Mouse (Mus musculus): ENCODE data around the gene Gcc2. TPM values are rescaled to one million over a fixed set of nuclear protein-coding genes. Genes with fewer than 3 reads are reported as not detected.

Gene Gcc2
- 21.0 and 22.5 TPM in 2 replicates for polyA plus RNA-seq (2011; ENCODE audit: insufficient read depth, insufficient read length, low read depth, missing spikeins)

DNA sequence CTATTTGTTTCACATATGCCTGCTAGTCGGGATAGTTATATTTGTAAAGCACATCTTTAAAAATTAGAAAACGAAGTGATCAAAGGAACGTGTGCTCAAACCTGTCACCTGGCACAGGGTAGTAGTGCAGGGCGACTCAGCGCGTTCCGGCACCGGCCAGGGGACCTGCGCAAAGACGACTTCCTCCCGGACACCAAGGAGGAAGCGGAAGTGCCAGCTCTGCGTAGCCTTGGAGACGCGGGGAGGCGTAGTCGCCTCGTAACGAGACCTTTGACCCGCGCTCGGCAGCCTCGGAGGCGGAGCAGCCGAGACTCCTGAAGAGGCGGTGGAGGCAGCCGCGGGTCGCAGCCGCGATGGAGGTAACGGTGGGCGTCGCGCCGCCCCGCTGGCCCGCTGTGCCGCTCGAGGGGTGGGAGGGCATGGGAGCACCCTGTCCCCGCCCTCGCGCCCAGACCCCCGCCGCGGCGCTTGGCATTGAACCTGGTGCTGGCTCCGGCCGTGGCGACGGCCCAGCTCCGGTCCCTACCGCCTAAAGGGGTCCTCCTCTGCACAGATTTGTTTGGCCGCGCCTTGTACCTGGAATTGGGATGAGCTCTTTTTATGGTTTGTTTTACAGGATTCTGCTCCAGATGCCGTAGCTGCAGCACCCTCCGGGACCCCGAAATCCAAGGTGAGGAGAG, at the start of gene Gcc2:
Gene Gcc2 (plus strand): TSS at position 285 of the 680 bp plus-strand sequence.
- peaks cover 3% of the 10 kb centered on the region for H3K36me3 ChIP-seq (ENCODE audit: control insufficient read depth, insufficient read depth, low read length, poor library complexity, severe bottlenecking)
- peak within 1 kb of the TSS; percentile 87 for H3K4me3 ChIP-seq (ENCODE audit: low read depth, low read length)
- H3K9me3 ChIP-seq (replicated peaks; ENCODE audit: control insufficient read depth, insufficient read depth, low read length, poor library complexity, severe bottlenecking), result no peaks in the 10 kb centered on the region
- H3K9ac ChIP-seq (ENCODE audit: low read depth, poor library complexity, severe bottlenecking), result peak within 1 kb of the TSS; percentile 80
- no peaks in the 10 kb centered on the region for H3K4me1 ChIP-seq (ENCODE audit: control insufficient read depth, insufficient read depth, low read length)
- no peaks in the 10 kb centered on the region for H3K27me3 ChIP-seq (ENCODE audit: control insufficient read depth, insufficient read depth, low read length, poor library complexity, severe bottlenecking)
- H3K27ac ChIP-seq (ENCODE audit: insufficient read depth, low read length), result no peak within 1 kb of the TSS
- no peak for TF ChIP-seq EP300 (IDR thresholded peaks at IDR 0.05; ENCODE audit: insufficient read depth, low read depth, low read length)
- TF ChIP-seq CTCF (IDR thresholded peaks at IDR 0.05; ENCODE audit: low read depth, low read length), result no peak
- no peak for TF ChIP-seq POLR2A (IDR thresholded peaks at IDR 0.05; ENCODE audit: insufficient read depth, low read length)

DNA sequence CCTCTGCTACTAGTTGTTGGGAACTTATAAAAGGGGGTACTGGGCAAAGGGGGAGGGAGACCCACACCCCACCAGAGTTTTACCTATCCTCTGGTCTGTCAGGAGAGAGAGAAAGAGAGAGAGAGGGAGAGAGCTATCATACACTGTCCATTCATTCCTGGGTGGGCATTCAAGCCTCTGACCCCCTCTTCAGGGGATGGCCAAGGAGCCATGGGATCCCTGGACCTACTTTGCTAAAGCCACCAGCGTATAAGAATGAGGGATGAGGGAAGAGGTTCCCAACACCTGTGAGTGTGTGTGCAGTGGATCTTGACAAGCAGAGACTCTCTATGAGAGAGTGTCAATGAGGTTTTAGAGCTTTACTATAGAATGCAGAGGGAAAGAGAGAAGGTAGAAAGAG, 49.3 kb upstream of the Gcc2 start:
- Histone ChIP-seq H3K4me1 (ENCODE audit: control insufficient read depth, insufficient read depth, low read length) (no peaks in the 10 kb centered on the region), H3K9ac (ENCODE audit: low read depth, poor library complexity, severe bottlenecking) (no peak overlapping the region), H3K4me3 (ENCODE audit: low read depth, low read length) (no peak overlapping the region), H3K36me3 (ENCODE audit: control insufficient read depth, insufficient read depth, low read length, poor library complexity, severe bottlenecking) (no peaks in the 10 kb centered on the region), H3K27ac (ENCODE audit: insufficient read depth, low read length) (no peak overlapping the region), H3K9me3 (replicated peaks; ENCODE audit: control insufficient read depth, insufficient read depth, low read length, poor library complexity, severe bottlenecking) (peaks cover 8% of the 10 kb centered on the region), H3K27me3 (ENCODE audit: control insufficient read depth, insufficient read depth, low read length, poor library complexity, severe bottlenecking) (peaks cover 1% of the 10 kb centered on the region; the same call in 1 of the 2 replicates)
- TF ChIP-seq EP300 (IDR thresholded peaks at IDR 0.05; ENCODE audit: insufficient read depth, low read depth, low read length), result no peak
- TF ChIP-seq CTCF (IDR thresholded peaks at IDR 0.05; ENCODE audit: low read depth, low read length), result no peak
- TF ChIP-seq POLR2A (IDR thresholded peaks at IDR 0.05; ENCODE audit: insufficient read depth, low read length), result no peak

DNA sequence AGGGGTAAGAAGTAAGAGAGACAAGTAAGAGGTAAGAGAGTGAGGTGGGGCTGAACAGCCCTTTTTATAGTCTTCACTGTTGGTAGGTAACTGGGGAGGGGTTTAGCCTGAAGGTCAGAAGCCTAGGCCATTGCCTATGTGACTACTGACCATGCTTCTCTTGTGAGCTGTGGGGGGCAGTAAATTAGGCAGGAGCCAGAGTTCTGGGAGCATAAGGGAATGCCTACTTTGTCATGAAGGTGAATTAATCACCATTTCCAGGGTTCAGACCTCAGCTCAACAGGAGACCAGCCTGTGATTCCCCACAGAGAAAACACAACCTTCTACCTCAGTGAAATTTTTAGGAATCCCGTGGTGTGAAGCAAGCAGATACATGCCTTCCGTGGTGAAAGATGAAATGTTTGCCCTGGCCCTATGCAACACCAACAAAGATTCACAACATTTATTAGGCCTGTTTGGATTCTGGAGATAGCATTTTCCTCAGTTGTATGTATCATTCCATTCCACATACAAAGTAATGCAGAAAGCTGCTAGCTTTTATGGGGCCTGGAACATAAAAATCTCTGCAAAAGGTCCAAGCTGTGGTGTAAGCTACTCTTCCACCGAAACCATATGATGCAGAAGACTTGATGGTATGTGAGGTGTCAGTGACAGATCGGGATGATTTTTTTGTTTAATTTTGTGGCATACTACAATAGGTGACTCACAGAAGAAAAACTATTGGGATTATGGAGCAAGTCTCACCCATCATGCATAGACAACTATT, 48.5 kb upstream of the Gcc2 start:
- Histone ChIP-seq H3K4me3 (ENCODE audit: low read depth, low read length) (no peak overlapping the region), H3K9ac (ENCODE audit: low read depth, poor library complexity, severe bottlenecking) (no peak overlapping the region), H3K27me3 (ENCODE audit: control insufficient read depth, insufficient read depth, low read length, poor library complexity, severe bottlenecking) (peaks cover 1% of the 10 kb centered on the region; the same call in 1 of the 2 replicates), H3K9me3 (replicated peaks; ENCODE audit: control insufficient read depth, insufficient read depth, low read length, poor library complexity, severe bottlenecking) (peaks cover 8% of the 10 kb centered on the region), H3K36me3 (ENCODE audit: control insufficient read depth, insufficient read depth, low read length, poor library complexity, severe bottlenecking) (no peaks in the 10 kb centered on the region), H3K4me1 (ENCODE audit: control insufficient read depth, insufficient read depth, low read length) (no peaks in the 10 kb centered on the region), H3K27ac (ENCODE audit: insufficient read depth, low read length) (no peak overlapping the region)
- no peak for TF ChIP-seq CTCF (IDR thresholded peaks at IDR 0.05; ENCODE audit: low read depth, low read length)

DNA sequence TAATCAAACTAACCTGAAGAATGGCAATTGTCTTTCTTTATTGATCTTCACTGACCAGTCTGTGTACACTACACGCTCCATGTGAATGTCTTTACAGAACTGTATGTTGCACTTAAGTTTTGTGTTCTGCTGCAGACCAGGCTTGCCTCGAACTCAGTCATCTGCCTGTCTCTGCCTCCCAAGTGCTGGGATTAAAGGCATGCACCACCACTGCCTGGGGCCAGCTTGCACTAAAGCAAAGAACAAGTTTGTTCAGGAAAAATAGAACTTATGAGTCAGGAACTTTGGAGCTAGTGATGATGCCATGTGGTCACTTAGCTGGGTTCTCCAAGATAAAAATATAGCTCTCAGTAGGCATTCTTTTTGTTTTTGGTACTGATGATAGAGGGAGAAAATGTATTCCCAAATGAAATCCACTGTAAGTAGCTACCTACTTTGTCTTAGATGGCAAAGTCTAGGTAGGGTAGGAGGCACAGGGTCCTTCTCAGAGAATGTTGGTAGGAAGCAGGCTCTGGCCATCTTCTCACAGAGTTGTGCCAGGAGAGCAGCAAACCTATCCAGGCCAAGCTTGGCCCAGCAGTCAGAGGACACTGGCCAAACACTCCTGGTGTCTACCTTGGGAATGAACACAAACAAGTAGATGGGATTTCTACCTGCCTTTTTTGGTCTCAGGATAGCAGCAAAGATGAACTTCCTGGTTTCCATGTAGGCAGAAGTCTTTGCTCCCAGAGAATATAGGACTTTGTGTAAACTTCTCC, 45.4 kb upstream of the Gcc2 start:
- Histone ChIP-seq H3K27ac (ENCODE audit: insufficient read depth, low read length) (no peak overlapping the region), H3K36me3 (ENCODE audit: control insufficient read depth, insufficient read depth, low read length, poor library complexity, severe bottlenecking) (no peaks in the 10 kb centered on the region), H3K9me3 (replicated peaks; ENCODE audit: control insufficient read depth, insufficient read depth, low read length, poor library complexity, severe bottlenecking) (peaks cover 8% of the 10 kb centered on the region), H3K4me3 (ENCODE audit: low read depth, low read length) (no peak overlapping the region), H3K9ac (ENCODE audit: low read depth, poor library complexity, severe bottlenecking) (no peak overlapping the region), H3K4me1 (ENCODE audit: control insufficient read depth, insufficient read depth, low read length) (no peaks in the 10 kb centered on the region), H3K27me3 (ENCODE audit: control insufficient read depth, insufficient read depth, low read length, poor library complexity, severe bottlenecking) (peaks cover 1% of the 10 kb centered on the region; the same call in 1 of the 2 replicates)
- no peak for TF ChIP-seq EP300 (IDR thresholded peaks at IDR 0.05; ENCODE audit: insufficient read depth, low read depth, low read length)
- no peak for TF ChIP-seq CTCF (IDR thresholded peaks at IDR 0.05; ENCODE audit: low read depth, low read length)
- no peak for TF ChIP-seq POLR2A (IDR thresholded peaks at IDR 0.05; ENCODE audit: insufficient read depth, low read length)

DNA sequence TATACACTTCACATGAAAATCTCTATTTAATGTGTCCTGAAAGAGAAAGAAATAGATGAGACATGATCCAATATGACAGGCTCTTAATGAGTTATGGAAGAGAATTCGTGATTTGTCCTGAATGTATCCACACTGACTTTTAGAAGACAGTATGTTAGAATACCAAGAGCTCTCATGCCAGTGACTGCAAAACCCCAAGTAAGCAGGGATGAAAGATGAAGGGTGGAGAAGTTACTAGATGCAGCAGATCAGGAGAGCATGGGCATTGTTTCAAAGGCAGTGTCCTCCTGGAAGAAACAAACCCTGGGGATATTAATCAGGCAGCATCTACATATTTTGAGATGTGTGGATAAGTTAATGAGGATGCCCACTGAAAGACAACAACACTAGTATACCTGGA, 44.8 kb upstream of the Gcc2 start:
- Histone ChIP-seq H3K4me3 (ENCODE audit: low read depth, low read length) (no peak overlapping the region), H3K9ac (ENCODE audit: low read depth, poor library complexity, severe bottlenecking) (no peak overlapping the region), H3K36me3 (ENCODE audit: control insufficient read depth, insufficient read depth, low read length, poor library complexity, severe bottlenecking) (no peaks in the 10 kb centered on the region), H3K27ac (ENCODE audit: insufficient read depth, low read length) (no peak overlapping the region), H3K27me3 (ENCODE audit: control insufficient read depth, insufficient read depth, low read length, poor library complexity, severe bottlenecking) (peaks cover 1% of the 10 kb centered on the region; the same call in 1 of the 2 replicates), H3K9me3 (replicated peaks; ENCODE audit: control insufficient read depth, insufficient read depth, low read length, poor library complexity, severe bottlenecking) (peaks cover 8% of the 10 kb centered on the region), H3K4me1 (ENCODE audit: control insufficient read depth, insufficient read depth, low read length) (no peaks in the 10 kb centered on the region)
- no peak for TF ChIP-seq POLR2A (IDR thresholded peaks at IDR 0.05; ENCODE audit: insufficient read depth, low read length)
- no peak for TF ChIP-seq CTCF (IDR thresholded peaks at IDR 0.05; ENCODE audit: low read depth, low read length)
- TF ChIP-seq EP300 (IDR thresholded peaks at IDR 0.05; ENCODE audit: insufficient read depth, low read depth, low read length), result no peak
